Mouse (Mus musculus) brain, embryonic 14.5 days (tissue): ENCODE measurements at regions not wholly inside any gene's neighbourhood (a gene's known extent, or its start where the extent isn't known, plus 50 kb on each side); places are given as distances from the start of the nearest gene placed in this dataset.

Experiments used
- CTCF ChIP-seq: fragments of 200-500 bp; IDR thresholded peaks from 2 replicates; pipeline ENCODE4 v1.5.1; 2012; ENCODE audit warnings: inconsistent platforms, mild to moderate bottlenecking, moderate library complexity, borderline replicate concordance; ENCODE audit not compliant: insufficient read depth, insufficient read length; ENCODE audit errors: extremely low read depth
- POLR2A ChIP-seq: fragments of 200-500 bp; IDR thresholded peaks from 2 replicates; pipeline ENCODE4 v1.6.1; 2012; ENCODE audit warnings: mild to moderate bottlenecking, inconsistent platforms, borderline replicate concordance; ENCODE audit not compliant: poor library complexity, insufficient read depth, insufficient read length, severe bottlenecking; ENCODE audit errors: extremely low read depth

DNA sequence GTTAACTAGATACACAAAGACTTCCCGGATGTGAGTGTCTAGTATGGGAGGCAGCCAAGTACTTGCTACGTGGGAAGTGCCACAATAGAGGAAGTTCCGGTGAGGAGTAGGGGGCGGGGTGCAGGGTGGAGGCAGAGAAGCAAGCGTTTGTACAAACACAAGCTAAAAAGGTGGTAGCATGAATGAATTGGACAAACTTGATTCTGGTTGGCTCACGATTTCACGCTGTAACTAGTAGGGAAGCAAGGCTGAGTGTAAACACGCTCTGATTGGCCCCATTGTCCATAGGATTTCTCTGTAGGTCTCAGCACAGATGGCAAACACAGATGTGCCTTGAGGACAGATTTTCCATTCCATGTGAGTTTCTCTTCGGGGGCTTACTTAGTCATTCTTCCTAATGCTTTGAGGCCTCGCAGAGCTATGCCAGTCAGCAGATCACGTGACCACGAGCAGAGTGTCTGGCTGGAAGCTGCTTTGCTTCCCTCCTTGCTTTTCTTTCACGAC lies 76.6 kb upstream of the Ptgfr start:
- TF ChIP-seq CTCF (no peak), POLR2A (no peak)
